Mouse (Mus musculus): ENCODE data around the gene Dupd1. TPM values are rescaled to one million over a fixed set of nuclear protein-coding genes. Genes with fewer than 3 reads are reported as not detected.
A peak's percentile ranks its signal among the peaks of the same experiment; 100 is the strongest.

The Dupd1 gene
- polyA plus RNA-seq (2014; fragmentation: Nextera tagmentation; extraction: Ambion mirVana), result not detected in 2 replicates

DNA sequence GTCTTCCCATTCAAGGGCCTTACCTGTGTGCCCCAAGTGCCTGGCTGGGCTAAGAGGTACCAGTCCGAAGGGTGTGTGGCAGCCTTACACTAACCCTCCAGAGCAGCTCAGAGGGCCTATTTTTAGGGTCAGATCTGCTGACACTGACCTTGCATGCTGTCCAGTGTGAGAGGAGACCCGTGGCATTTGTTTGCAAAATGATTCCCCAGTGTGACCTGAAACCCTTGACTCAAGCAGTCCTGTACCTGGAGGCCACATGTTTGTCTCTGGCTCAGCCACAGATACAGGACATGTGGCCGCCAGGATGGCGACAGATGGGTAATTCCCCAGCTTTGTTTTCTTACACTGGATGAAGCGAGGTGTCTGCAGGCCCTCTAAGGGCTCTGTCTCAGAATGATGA is at the start of gene Dupd1:
Gene Dupd1 (minus strand): TSS at position 91 of the 400 bp plus-strand sequence.
- Histone ChIP-seq H3K9me3 (ENCODE audit: control insufficient read depth, low read length) (no peaks in the 10 kb centered on the region), H3K27ac (replicated peaks; ENCODE audit: low read depth, low read length) (no peak within 1 kb of the TSS), H3K9ac (replicated peaks; ENCODE audit: low read length) (no peak within 1 kb of the TSS), H3K4me3 (replicated peaks; ENCODE audit: low read depth, low read length) (no peak within 1 kb of the TSS), H3K4me2 (ENCODE audit: low read length) (no peak within 1 kb of the TSS), H3K36me3 (ENCODE audit: control insufficient read depth, insufficient read depth, low read length) (no peaks in the 10 kb centered on the region), H3K27me3 (ENCODE audit: control insufficient read depth, insufficient read depth, low read length) (no peaks in the 10 kb centered on the region), H3K4me1 (ENCODE audit: control insufficient read depth, insufficient read depth, low read length) (no peaks in the 10 kb centered on the region)
- WGBS, result 75% methylated on average over 5 of the region's 5 CpGs
- DNase-seq (no peak), ATAC-seq (ENCODE audit: low FRiP score, low TSS enrichment) (no peak)

DNA sequence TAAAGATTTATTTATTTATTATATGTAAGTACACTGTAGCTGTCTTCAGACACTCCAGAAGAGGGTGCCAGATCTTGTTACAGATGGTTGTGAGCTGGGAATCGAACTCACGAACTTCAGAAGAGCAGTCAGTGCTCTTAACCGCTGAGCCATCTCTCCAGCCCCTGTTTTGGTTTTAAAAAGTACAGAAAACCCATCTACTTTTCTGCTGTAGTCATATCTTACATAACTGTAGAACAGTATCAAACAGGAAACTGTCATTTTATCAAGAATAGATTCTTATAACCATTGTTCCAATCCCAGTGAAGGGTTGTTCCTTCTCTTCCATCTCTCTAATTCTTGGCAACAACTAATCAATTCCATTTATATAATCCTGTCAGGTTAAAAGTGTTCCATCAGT is 49.4 kb upstream of the Dupd1 start:
- DNase-seq (no peak), ATAC-seq (ENCODE audit: low FRiP score, low TSS enrichment) (no peak)
- Histone ChIP-seq H3K4me3 (replicated peaks; ENCODE audit: low read depth, low read length) (no peak overlapping the region), H3K27ac (replicated peaks; ENCODE audit: low read depth, low read length) (no peak overlapping the region), H3K4me2 (ENCODE audit: low read length) (no peak overlapping the region), H3K36me3 (ENCODE audit: control insufficient read depth, insufficient read depth, low read length) (no peaks in the 10 kb centered on the region), H3K27me3 (ENCODE audit: control insufficient read depth, insufficient read depth, low read length) (no peaks in the 10 kb centered on the region), H3K9me3 (ENCODE audit: control insufficient read depth, low read length) (no peaks in the 10 kb centered on the region), H3K4me1 (ENCODE audit: control insufficient read depth, insufficient read depth, low read length) (no peaks in the 10 kb centered on the region), H3K9ac (replicated peaks; ENCODE audit: low read length) (no peak overlapping the region)
- 95% methylated on average over 3 of the region's 3 CpGs for WGBS

DNA sequence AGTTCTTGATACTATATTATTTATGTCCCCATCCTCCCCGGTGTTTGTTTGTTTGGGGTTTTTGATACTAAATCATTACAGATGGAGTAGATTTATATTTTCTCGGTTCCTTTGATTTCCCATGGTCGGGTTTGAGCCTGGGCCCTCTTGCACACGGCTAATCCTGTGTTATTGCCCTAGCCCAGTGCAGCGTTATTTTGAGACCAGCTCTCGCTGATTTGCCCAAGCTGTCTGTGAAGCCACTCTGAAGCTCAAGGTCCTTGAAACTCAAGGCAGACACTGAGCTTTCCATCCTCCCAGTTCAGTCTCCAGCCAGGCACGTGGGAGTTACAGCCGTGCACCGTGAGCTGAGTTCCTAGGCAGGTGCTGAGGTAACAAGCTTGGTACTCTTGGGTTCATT is 47.2 kb upstream of the Dupd1 start:
- Histone ChIP-seq H3K9me3 (ENCODE audit: control insufficient read depth, low read length) (no peaks in the 10 kb centered on the region), H3K9ac (replicated peaks; ENCODE audit: low read length) (no peak overlapping the region), H3K4me1 (ENCODE audit: control insufficient read depth, insufficient read depth, low read length) (no peaks in the 10 kb centered on the region), H3K27ac (replicated peaks; ENCODE audit: low read depth, low read length) (no peak overlapping the region), H3K27me3 (ENCODE audit: control insufficient read depth, insufficient read depth, low read length) (no peaks in the 10 kb centered on the region), H3K4me3 (replicated peaks; ENCODE audit: low read depth, low read length) (no peak overlapping the region), H3K4me2 (ENCODE audit: low read length) (no peak overlapping the region), H3K36me3 (ENCODE audit: control insufficient read depth, insufficient read depth, low read length) (no peaks in the 10 kb centered on the region)
- DNase-seq (no peak), ATAC-seq (ENCODE audit: low FRiP score, low TSS enrichment) (no peak)
- 92% methylated on average over 9 of the region's 9 CpGs for WGBS

DNA sequence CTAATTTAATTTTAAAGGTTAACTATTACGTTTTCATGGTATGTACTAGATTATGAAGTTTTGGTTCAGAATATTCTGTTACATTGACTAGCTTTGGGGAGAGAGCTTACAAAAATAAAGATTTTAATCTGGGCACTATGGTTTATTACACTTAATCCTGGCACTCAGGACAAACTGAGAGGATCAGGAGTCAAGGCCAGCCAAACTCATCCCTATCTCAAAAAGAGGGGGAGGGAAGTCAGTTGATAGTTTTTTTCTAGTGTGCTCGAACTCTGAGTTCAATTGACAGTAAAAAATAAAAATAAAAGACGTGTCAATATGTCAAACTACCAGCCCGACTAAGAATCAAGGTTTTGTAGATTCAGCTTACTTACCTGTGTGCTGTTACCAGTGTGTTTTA is 39.0 kb upstream of the Dupd1 start:
- no peak for DNase-seq
- no peak overlapping the region for H3K9ac ChIP-seq (replicated peaks; ENCODE audit: low read length)
- H3K4me1 ChIP-seq (ENCODE audit: control insufficient read depth, insufficient read depth, low read length), result peaks cover 12% of the 10 kb centered on the region
- no peak for ATAC-seq (ENCODE audit: low FRiP score, low TSS enrichment)
- no peak overlapping the region for H3K4me3 ChIP-seq (replicated peaks; ENCODE audit: low read depth, low read length)
- H3K4me2 ChIP-seq (ENCODE audit: low read length), result no peak overlapping the region
- 79% methylated on average over 4 of the region's 4 CpGs for WGBS
- H3K27me3 ChIP-seq (ENCODE audit: control insufficient read depth, insufficient read depth, low read length), result no peaks in the 10 kb centered on the region
- no peaks in the 10 kb centered on the region for H3K9me3 ChIP-seq (ENCODE audit: control insufficient read depth, low read length)
- no peak overlapping the region for H3K27ac ChIP-seq (replicated peaks; ENCODE audit: low read depth, low read length)
- H3K36me3 ChIP-seq (ENCODE audit: control insufficient read depth, insufficient read depth, low read length), result no peaks in the 10 kb centered on the region

DNA sequence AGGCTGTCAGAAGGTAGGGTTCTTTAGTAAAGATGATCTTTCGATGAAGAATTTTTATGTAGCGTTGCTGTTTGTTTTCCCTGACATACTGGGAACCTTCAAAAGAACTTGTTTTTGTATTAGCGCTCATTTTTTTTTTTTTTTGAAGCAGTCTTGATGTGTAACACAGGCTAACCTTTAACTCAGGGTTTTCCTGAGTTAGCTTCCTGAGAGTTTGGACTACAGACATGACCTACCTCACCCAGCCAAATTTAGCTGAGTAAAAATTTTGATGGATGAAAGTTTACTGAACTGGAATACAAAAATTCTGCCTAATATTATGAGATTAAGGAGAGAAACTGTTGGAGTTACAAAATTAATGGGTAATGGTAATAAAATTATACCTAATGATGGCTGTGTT is 38.0 kb upstream of the Dupd1 start:
- DNase-seq (no peak), ATAC-seq (ENCODE audit: low FRiP score, low TSS enrichment) (no peak)
- no peak overlapping the region for H3K27ac ChIP-seq (replicated peaks; ENCODE audit: low read depth, low read length)
- no peaks in the 10 kb centered on the region for H3K36me3 ChIP-seq (ENCODE audit: control insufficient read depth, insufficient read depth, low read length)
- H3K27me3 ChIP-seq (ENCODE audit: control insufficient read depth, insufficient read depth, low read length), result no peaks in the 10 kb centered on the region
- peak overlapping the region; percentile 91; the same call in 1 of the 2 replicates for H3K9ac ChIP-seq (replicated peaks; ENCODE audit: low read length)
- no peak overlapping the region for H3K4me3 ChIP-seq (replicated peaks; ENCODE audit: low read depth, low read length)
- H3K4me1 ChIP-seq (ENCODE audit: control insufficient read depth, insufficient read depth, low read length), result peaks cover 12% of the 10 kb centered on the region
- 93% methylated on average over 3 of the region's 3 CpGs for WGBS
- peak overlapping the region; percentile 64 for H3K4me2 ChIP-seq (ENCODE audit: low read length)
- H3K9me3 ChIP-seq (ENCODE audit: control insufficient read depth, low read length), result no peaks in the 10 kb centered on the region

DNA sequence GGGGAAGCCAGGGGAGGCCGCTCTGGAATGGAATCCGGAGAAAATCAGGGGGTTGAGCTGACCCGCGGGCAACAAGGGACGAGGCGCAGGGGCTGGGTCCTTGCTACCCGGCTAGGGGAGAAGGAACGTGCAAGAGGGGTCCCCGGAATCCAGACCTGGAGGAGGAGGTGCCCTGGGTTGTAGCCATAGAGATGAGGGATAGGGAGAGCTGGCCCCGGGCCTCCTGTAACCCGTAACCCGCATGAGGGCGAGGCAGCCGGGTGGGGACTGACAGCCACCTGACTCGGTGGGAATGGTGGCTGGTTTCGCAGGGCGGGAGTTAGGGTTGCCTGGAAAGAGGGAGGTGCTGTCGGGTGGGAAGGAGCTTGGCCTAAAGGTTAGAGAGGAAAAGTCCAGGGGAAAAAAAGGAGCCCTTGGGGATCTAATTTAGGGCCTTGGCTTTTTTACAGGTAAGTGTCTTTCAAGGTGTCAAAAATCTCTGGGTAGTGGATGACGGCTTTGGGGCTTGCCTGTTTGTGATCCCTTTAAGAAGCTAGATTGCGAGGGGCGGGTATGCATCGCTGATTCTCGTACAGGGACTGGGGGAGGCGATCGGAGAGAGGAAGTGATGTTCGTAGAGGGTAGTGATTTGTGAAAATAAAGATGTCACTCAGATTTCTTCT is 36.6 kb upstream of the Dupd1 start, which contains the start of gene Dusp13:
Gene Dusp13 (minus strand): TSS at position 301 of the 662 bp plus-strand sequence.
- WGBS, result under 1% methylated on average over 26 of the region's 26 CpGs
- Histone ChIP-seq H3K36me3 (ENCODE audit: control insufficient read depth, insufficient read depth, low read length) (no peaks in the 10 kb centered on the region), H3K4me2 (ENCODE audit: low read length) (peak within 1 kb of the TSS; percentile 64), H3K9me3 (ENCODE audit: control insufficient read depth, low read length) (no peaks in the 10 kb centered on the region), H3K27me3 (ENCODE audit: control insufficient read depth, insufficient read depth, low read length) (no peaks in the 10 kb centered on the region), H3K27ac (replicated peaks; ENCODE audit: low read depth, low read length) (peak within 1 kb of the TSS; percentile 85), H3K4me3 (replicated peaks; ENCODE audit: low read depth, low read length) (peak within 1 kb of the TSS; percentile 99), H3K4me1 (ENCODE audit: control insufficient read depth, insufficient read depth, low read length) (peaks cover 12% of the 10 kb centered on the region), H3K9ac (replicated peaks; ENCODE audit: low read length) (peak within 1 kb of the TSS; percentile 91)
- ATAC-seq (ENCODE audit: low FRiP score, low TSS enrichment), result peak; percentile 74
- peak; percentile 80 for DNase-seq

DNA sequence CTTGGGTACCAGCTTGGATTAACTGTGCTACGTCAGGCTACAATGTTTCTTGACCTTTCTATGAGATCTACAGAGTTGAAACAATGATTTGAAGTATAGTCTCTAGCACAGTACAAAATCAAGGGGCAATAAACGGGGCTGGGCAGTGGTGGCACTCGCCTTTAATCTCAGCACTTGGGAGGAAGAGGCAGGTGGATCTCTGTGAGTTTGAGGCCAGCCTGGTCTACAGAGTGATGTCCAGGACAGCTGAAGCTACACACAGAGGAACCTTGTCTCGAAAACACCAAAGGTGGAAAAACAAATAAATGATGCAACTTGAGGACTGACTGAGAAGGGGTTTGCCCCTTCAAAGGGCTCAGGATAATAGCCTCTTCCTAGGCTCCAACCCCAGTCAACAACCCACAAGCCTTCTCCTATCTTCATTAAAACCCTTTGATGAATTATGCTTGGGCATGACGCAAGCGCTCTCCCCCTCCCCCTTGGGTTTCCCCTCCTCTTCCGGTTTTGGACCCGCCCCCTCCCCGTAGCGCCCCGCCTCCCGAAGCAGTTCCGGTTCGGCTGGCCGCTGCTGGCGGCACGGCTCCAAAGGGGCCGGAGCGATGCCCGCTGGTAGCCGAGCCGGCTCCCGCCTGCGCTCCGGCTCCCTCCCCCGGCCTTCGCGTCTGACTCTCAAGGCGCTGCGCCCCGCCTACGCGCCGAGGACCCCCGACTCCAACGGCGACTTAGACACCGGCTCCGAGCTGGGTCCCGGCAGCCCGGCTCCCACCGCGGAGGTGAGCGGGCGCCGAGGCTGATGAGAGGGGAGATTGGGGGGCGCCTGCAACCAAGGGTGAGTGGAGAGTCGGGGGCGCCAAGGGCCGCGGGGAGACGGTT is 35.9 kb upstream of the Dupd1 start, which contains the start of gene Samd8:
Gene Samd8 (plus strand): TSS at position 524 of the 873 bp plus-strand sequence.
- no peaks in the 10 kb centered on the region for H3K36me3 ChIP-seq (ENCODE audit: control insufficient read depth, insufficient read depth, low read length)
- no peaks in the 10 kb centered on the region for H3K9me3 ChIP-seq (ENCODE audit: control insufficient read depth, low read length)
- H3K4me1 ChIP-seq (ENCODE audit: control insufficient read depth, insufficient read depth, low read length), result peaks cover 12% of the 10 kb centered on the region
- H3K4me2 ChIP-seq (ENCODE audit: low read length), result peak within 1 kb of the TSS; percentile 64
- no peaks in the 10 kb centered on the region for H3K27me3 ChIP-seq (ENCODE audit: control insufficient read depth, insufficient read depth, low read length)
- peak within 1 kb of the TSS; percentile 91 for H3K9ac ChIP-seq (replicated peaks; ENCODE audit: low read length)
- peak within 1 kb of the TSS; percentile 99 for H3K4me3 ChIP-seq (replicated peaks; ENCODE audit: low read depth, low read length)
- ATAC-seq (ENCODE audit: low FRiP score, low TSS enrichment) (peak; percentile 87), DNase-seq (peak; percentile 95)
- peak within 1 kb of the TSS; percentile 85 for H3K27ac ChIP-seq (replicated peaks; ENCODE audit: low read depth, low read length)
- 7% methylated on average over 52 of the region's 52 CpGs for WGBS

DNA sequence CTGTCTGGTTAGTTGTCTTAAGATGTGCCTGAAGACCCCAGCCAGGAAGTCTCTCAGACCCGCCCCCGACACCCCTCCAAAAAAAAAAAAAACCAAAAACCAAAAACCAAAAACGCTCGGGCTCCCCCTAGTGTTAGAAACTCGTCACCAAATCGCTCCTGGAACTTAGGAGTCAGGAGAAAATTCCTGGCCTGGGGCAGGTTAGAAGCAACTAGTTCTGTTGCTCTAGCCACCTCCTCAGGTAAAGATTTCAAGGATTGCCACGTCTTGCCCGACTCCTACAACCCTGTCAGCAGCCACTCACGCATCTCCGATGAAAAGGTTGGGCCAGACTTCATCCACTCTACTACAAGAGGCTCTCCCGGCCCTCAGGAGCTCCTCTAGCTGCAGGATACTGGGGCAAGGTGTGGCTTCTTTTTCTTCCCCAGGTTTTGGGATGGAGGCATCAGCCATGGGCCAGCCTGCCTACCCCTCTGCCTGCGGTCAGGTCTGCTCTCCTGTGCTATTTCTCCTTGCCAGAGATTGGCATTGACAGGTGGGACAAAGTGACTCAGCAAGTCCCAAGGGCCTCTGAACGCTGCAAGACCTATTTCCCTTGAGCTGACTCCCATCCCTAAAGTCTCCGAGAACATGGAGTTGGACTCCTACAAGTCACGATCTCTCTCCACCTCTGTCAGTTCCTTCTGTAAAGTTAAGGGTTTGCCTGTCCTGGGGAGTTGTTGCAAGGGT is 33.9 kb upstream of the Dupd1 start:
- Histone ChIP-seq H3K4me1 (ENCODE audit: control insufficient read depth, insufficient read depth, low read length) (peaks cover 12% of the 10 kb centered on the region), H3K4me2 (ENCODE audit: low read length) (no peak overlapping the region), H3K9me3 (ENCODE audit: control insufficient read depth, low read length) (no peaks in the 10 kb centered on the region), H3K9ac (replicated peaks; ENCODE audit: low read length) (no peak overlapping the region), H3K27me3 (ENCODE audit: control insufficient read depth, insufficient read depth, low read length) (no peaks in the 10 kb centered on the region), H3K36me3 (ENCODE audit: control insufficient read depth, insufficient read depth, low read length) (no peaks in the 10 kb centered on the region), H3K4me3 (replicated peaks; ENCODE audit: low read depth, low read length) (no peak overlapping the region), H3K27ac (replicated peaks; ENCODE audit: low read depth, low read length) (no peak overlapping the region)
- WGBS, result 41% methylated on average over 15 of the region's 15 CpGs
- ATAC-seq (ENCODE audit: low FRiP score, low TSS enrichment) (no peak), DNase-seq (peak; percentile 64)
